Mouse (Mus musculus) liver, embryonic 14.5 days (tissue): ENCODE data around the gene Fbxl18.

ENCODE experiments used
- CTCF ChIP-seq: IDR thresholded peaks from 2 replicates; pipeline ENCODE4 v1.5.1; 2016; ENCODE audit warnings: antibody characterized with exemption, low read depth, control low read depth
- EP300 ChIP-seq: IDR thresholded peaks from 2 replicates; pipeline ENCODE4 v1.6.1; 2016; ENCODE audit warnings: antibody characterized with exemption, low read depth

GRCm38 (mm10) chr5:142896713-142897112 is 1.5 kb upstream of the Fbxl18 start:
- TF ChIP-seq CTCF, result no peak
- TF ChIP-seq EP300, result no peak
